Mouse (Mus musculus) kidney, adult 2 months (tissue): ENCODE results near the gene Phgdh. TPM values are rescaled to one million over a fixed set of nuclear protein-coding genes. Genes with fewer than 3 reads are reported as not detected.

ENCODE experiments used
- DNase-seq: peaks from one replicate; pipeline ENCODE4 v3.0.0; 2021
- H3K27ac ChIP-seq: fragments of 200-500 bp; 2 replicates; pipeline ENCODE4 v1.5.1; 2012; ENCODE audit warnings: low read depth, low read length, control low read depth, inconsistent platforms; ENCODE audit not compliant: insufficient read depth
- H3K27me3 ChIP-seq: fragments of 200-500 bp; replicated peaks from 2 replicates; pipeline ENCODE4 v1.6.1; 2012; ENCODE audit warnings: mild to moderate bottlenecking, moderate library complexity, low read length, inconsistent platforms; ENCODE audit not compliant: control insufficient read depth, insufficient read depth
- H3K36me3 ChIP-seq: fragments of 200-500 bp; 2 replicates; pipeline ENCODE4 v1.6.1; 2012; ENCODE audit warnings: mild to moderate bottlenecking, moderate library complexity, low read length, inconsistent platforms; ENCODE audit not compliant: control insufficient read depth, insufficient read depth
- H3K4me1 ChIP-seq: fragments of 200-500 bp; 2 replicates; pipeline ENCODE4 v1.6.1; 2011; ENCODE audit warnings: low read length; ENCODE audit not compliant: control insufficient read depth, insufficient read depth
- H3K4me3 ChIP-seq: fragments of 200-500 bp; 2 replicates; pipeline ENCODE4 v1.5.1; 2011; ENCODE audit warnings: mild to moderate bottlenecking, low read depth, low read length, control low read depth; ENCODE audit not compliant: insufficient read depth
- CTCF ChIP-seq: fragments of 200-500 bp; conservative IDR thresholded peaks from 2 replicates; pipeline ENCODE4 v1.5.1; 2011; ENCODE audit warnings: low read depth, mild to moderate bottlenecking, control low read depth, low read length, moderate library complexity, mixed read lengths; ENCODE audit not compliant: insufficient read depth, insufficient read length
- POLR2A ChIP-seq: fragments of 200-500 bp; IDR thresholded peaks from one replicate; pipeline ENCODE4 v1.6.1; 2011; ENCODE audit warnings: low read depth, low read length, control low read depth
- WGBS: fragments of 180-500 bp; shearing (Covaris S2); methylation state at CpG from one replicate; pipeline ENCODE4 v1.1.7; 2018; 5-methylcytosine and 5-hydroxymethylcytosine counted together
- polyA plus RNA-seq: library from polyadenylated mRNA; depleted of rRNA; stranded (reverse); fragments of >200 nt; gene quantifications from 2 replicates; pipeline ENCODE4 v1.2.3, GENCODE M21; 2012

The Phgdh gene
- polyA plus RNA-seq, 1 experiment: 47.1 TPM

GRCm38 (mm10) chr3:98348106-98348505 is 8.3 kb upstream of the Phgdh start:
- no peaks in the 10 kb centered on the region for H3K36me3 ChIP-seq
- WGBS: 51% methylated on average over 6 of the region's 6 CpGs
- no peaks in the 10 kb centered on the region for H3K27me3 ChIP-seq
- TF ChIP-seq CTCF: no peak
- no peak for TF ChIP-seq POLR2A
- no peak for DNase-seq
- no peaks in the 10 kb centered on the region for H3K4me1 ChIP-seq
- no peak overlapping the region for H3K27ac ChIP-seq
- no peak overlapping the region for H3K4me3 ChIP-seq

- DNase-seq: no peak
- Histone ChIP-seq H3K36me3 (no peaks in the 10 kb centered on the region), H3K27ac (no peak overlapping the region), H3K27me3 (no peaks in the 10 kb centered on the region), H3K4me3 (no peak overlapping the region), H3K4me1 (no peaks in the 10 kb centered on the region; the same call in 1 of the 2 replicates)
- 83% methylated on average over 3 of the region's 3 CpGs for WGBS
- no peak for TF ChIP-seq CTCF
- no peak for TF ChIP-seq POLR2A
Observed at GRCm38 (mm10) chr3:98343235-98343634, 3.4 kb upstream of the Phgdh start.

- no peak overlapping the region for H3K27ac ChIP-seq
- H3K4me3 ChIP-seq: no peak overlapping the region
- no peaks in the 10 kb centered on the region for H3K36me3 ChIP-seq
- no peak for TF ChIP-seq CTCF
- no peak for TF ChIP-seq POLR2A
- WGBS: 92% methylated on average over 17 of the region's 17 CpGs
- no peak for DNase-seq
- no peaks in the 10 kb centered on the region for H3K27me3 ChIP-seq
- H3K4me1 ChIP-seq: no peaks in the 10 kb centered on the region; the same call in 1 of the 2 replicates
Observed at GRCm38 (mm10) chr3:98340818-98341594, 1.2 kb upstream of the Phgdh start.

- Histone ChIP-seq H3K27ac (no peak overlapping the region), H3K4me1 (no peaks in the 10 kb centered on the region; the same call in 1 of the 2 replicates), H3K27me3 (no peaks in the 10 kb centered on the region), H3K4me3 (peak overlapping the region; percentile 47), H3K36me3 (no peaks in the 10 kb centered on the region)
- DNase-seq: peak; percentile 30
- under 1% methylated on average over 46 of the region's 46 CpGs for WGBS
- TF ChIP-seq CTCF: no peak
- TF ChIP-seq POLR2A: no peak
Observed at GRCm38 (mm10) chr3:98339097-98339705, 589 bp downstream of the Phgdh start.

GRCm38 (mm10) chr3:98338584-98339041 is 1.2 kb downstream of the Phgdh start:
- H3K4me1 ChIP-seq: no peaks in the 10 kb centered on the region; the same call in 1 of the 2 replicates
- no peak overlapping the region for H3K27ac ChIP-seq
- DNase-seq: peak; percentile 85
- no peaks in the 10 kb centered on the region for H3K27me3 ChIP-seq
- no peak for TF ChIP-seq POLR2A
- no peak for TF ChIP-seq CTCF
- H3K36me3 ChIP-seq: no peaks in the 10 kb centered on the region
- WGBS: 13% methylated on average over 15 of the region's 15 CpGs
- H3K4me3 ChIP-seq: peak overlapping the region; percentile 47; the same call in 1 of the 2 replicates

GRCm38 (mm10) chr3:98336661-98337654 is 2.8 kb downstream of the Phgdh start:
- Histone ChIP-seq H3K4me3 (no peak overlapping the region), H3K27me3 (no peaks in the 10 kb centered on the region), H3K27ac (no peak overlapping the region), H3K36me3 (no peaks in the 10 kb centered on the region), H3K4me1 (no peaks in the 10 kb centered on the region; the same call in 1 of the 2 replicates)
- TF ChIP-seq POLR2A: no peak
- TF ChIP-seq CTCF: no peak
- 88% methylated on average over 22 of the region's 22 CpGs for WGBS
- DNase-seq: no peak

- TF ChIP-seq CTCF: no peak
- TF ChIP-seq POLR2A: no peak
- DNase-seq: no peak
- Histone ChIP-seq H3K27me3 (no peaks in the 10 kb centered on the region), H3K4me1 (no peaks in the 10 kb centered on the region; the same call in 1 of the 2 replicates), H3K27ac (no peak overlapping the region), H3K4me3 (no peak overlapping the region), H3K36me3 (no peaks in the 10 kb centered on the region)
- 83% methylated on average over 7 of the region's 7 CpGs for WGBS
Observed at GRCm38 (mm10) chr3:98335886-98336285, 3.9 kb downstream of the Phgdh start.
